Mouse (Mus musculus): ENCODE measurements around the gene Mtr.

Mtr gene

GRCm38 (mm10) chr13:12243991-12244390 lies 13.9 kb downstream of the Mtr start:
- DNase-seq (ENCODE audit: low read depth): no peak

GRCm38 (mm10) chr13:12232141-12232540 lies 25.8 kb downstream of the Mtr start:
- DNase-seq (ENCODE audit: low read depth): no peak

- no peak for DNase-seq (ENCODE audit: low read depth)
Measured at GRCm38 (mm10) chr13:12228248-12228647, 29.7 kb downstream of the Mtr start.

GRCm38 (mm10) chr13:12227606-12228005 lies 30.3 kb downstream of the Mtr start:
- no peak for DNase-seq (ENCODE audit: low read depth)

GRCm38 (mm10) chr13:12218603-12219002 lies 39.3 kb downstream of the Mtr start:
- no peak for DNase-seq (ENCODE audit: low read depth)

GRCm38 (mm10) chr13:12214922-12215321 lies 43.0 kb downstream of the Mtr start:
- DNase-seq (ENCODE audit: low read depth): no peak

- no peak for DNase-seq (ENCODE audit: low read depth)
Measured at GRCm38 (mm10) chr13:12211058-12211457, 46.9 kb downstream of the Mtr start.

- DNase-seq (ENCODE audit: low read depth): peak; percentile 76
Measured at GRCm38 (mm10) chr13:12210023-12210762, 47.7 kb downstream of the Mtr start.

- DNase-seq (ENCODE audit: low read depth): no peak
Measured at GRCm38 (mm10) chr13:12200372-12200771, 57.5 kb downstream of the Mtr start.

- no peak for DNase-seq (ENCODE audit: low read depth)
Measured at GRCm38 (mm10) chr13:12198486-12198885, 59.4 kb downstream of the Mtr start.

GRCm38 (mm10) chr13:12196861-12197260 lies 61.1 kb downstream of the Mtr start:
- DNase-seq (ENCODE audit: low read depth): no peak

- no peak for DNase-seq (ENCODE audit: low read depth)
Measured at GRCm38 (mm10) chr13:12196012-12196411, 61.9 kb downstream of the Mtr start.

GRCm38 (mm10) chr13:12194942-12195662 lies 62.8 kb downstream of the Mtr start:
- peak; percentile 41 for DNase-seq (ENCODE audit: low read depth)

- DNase-seq (ENCODE audit: low read depth): no peak
Measured at GRCm38 (mm10) chr13:12189219-12189618, 68.7 kb downstream of the Mtr start.

GRCm38 (mm10) chr13:12188804-12189203 lies 69.1 kb downstream of the Mtr start:
- no peak for DNase-seq (ENCODE audit: low read depth)

GRCm38 (mm10) chr13:12179481-12179880 lies 78.4 kb downstream of the Mtr start:
- no peak for DNase-seq (ENCODE audit: low read depth)

- no peak for DNase-seq (ENCODE audit: low read depth)
Measured at GRCm38 (mm10) chr13:12176761-12177160, 81.2 kb downstream of the Mtr start.

- DNase-seq (ENCODE audit: low read depth): no peak
Measured at GRCm38 (mm10) chr13:12175988-12176736, 81.8 kb downstream of the Mtr start.

GRCm38 (mm10) chr13:12167276-12167675 lies 90.6 kb downstream of the Mtr start:
- DNase-seq (ENCODE audit: low read depth): no peak

- no peak for DNase-seq (ENCODE audit: low read depth)
Measured at GRCm38 (mm10) chr13:12166386-12166785, 91.5 kb downstream of the Mtr start.

GRCm38 (mm10) chr13:12165461-12166058 lies 92.4 kb downstream of the Mtr start:
- DNase-seq (ENCODE audit: low read depth): no peak

GRCm38 (mm10) chr13:12162457-12162856 lies 95.5 kb downstream of the Mtr start:
- no peak for DNase-seq (ENCODE audit: low read depth)

Measured in 416B (cell line).